Mouse (Mus musculus): ENCODE data around the gene Ppp6r1. TPM values are rescaled to one million over a fixed set of nuclear protein-coding genes. Genes with fewer than 3 reads are reported as not detected.
"Not testable (repeated sequence)": the region's sequence is repeated elsewhere in the genome, so short reads cannot be mapped to it uniquely, and the experiment has no call there.

Gene Ppp6r1
- total RNA-seq, 2 experiments from 2014 or later = 74.9 to 76.3 TPM

GRCm38 (mm10) chr7:4629586-4629985 is 29.2 kb downstream of the Ppp6r1 start:
- intact Hi-C loops (cut with DNase I) = loop anchor here (5.0 kb wide), 2 partner anchors 72 to 163 kb away; partner anchors contain the start of gene Rpl28
- no peak for DNase-seq (ENCODE audit: low spot score)

GRCm38 (mm10) chr7:4625928-4626327 is 32.9 kb downstream of the Ppp6r1 start:
- DNase-seq (ENCODE audit: low spot score) = no peak
- intact Hi-C loops (cut with DNase I) = loop anchor here (5.0 kb wide), 2 partner anchors 69 to 166 kb away; partner anchors contain the start of gene Rpl28

GRCm38 (mm10) chr7:4624343-4624742 is 34.5 kb downstream of the Ppp6r1 start:
- DNase-seq (ENCODE audit: low spot score) = no peak

DNA sequence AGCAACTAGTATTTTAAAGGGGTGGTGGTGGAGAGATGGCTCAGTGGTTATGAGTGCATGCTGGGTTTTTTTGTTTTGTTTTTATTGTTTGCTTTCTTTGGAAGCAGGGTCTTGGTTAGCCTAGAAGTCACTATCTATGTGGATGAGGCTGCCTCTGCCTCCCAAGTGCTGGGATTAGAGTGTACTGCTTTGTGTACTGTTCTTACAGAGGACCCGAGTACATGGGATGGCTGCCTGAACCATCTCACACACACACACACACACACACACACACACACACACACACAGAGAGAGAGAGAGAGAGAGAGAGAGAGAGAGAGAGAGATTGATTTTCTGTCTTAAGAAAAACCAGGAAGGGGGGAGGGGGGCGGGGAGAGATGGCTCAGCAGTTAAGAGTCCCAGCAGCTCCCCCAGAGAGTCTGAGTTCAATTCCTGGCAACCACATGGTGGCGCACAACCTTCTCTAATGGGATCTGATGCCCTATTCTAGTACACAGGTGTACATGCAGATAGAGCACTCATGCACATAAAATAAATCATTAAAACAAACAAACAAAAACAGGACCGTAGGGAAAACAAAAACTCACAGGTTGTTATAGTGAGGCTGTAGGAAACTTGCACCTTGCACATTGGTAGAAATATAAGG is 35.2 kb downstream of the Ppp6r1 start:
- intact Hi-C loops (cut with DNase I) = loop anchor here (5.0 kb wide), 1 partner anchor 314 kb away; no protein-coding TSS in a partner anchor
- DNase-seq (ENCODE audit: low spot score) = no peak

More at GRCm38 (mm10) chr7:4624343-4624742, 34.5 kb downstream of the Ppp6r1 start:
- intact Hi-C loops (cut with DNase I) = loop anchor here (5.0 kb wide), 1 partner anchor 313 kb away; no protein-coding TSS in a partner anchor

GRCm38 (mm10) chr7:4619979-4620378 is 38.8 kb downstream of the Ppp6r1 start:
- intact Hi-C loops (cut with DNase I) = loop anchor here (5.0 kb wide), 1 partner anchor 317 kb away; no protein-coding TSS in a partner anchor
- no peak for DNase-seq (ENCODE audit: low spot score)

GRCm38 (mm10) chr7:4613740-4614403 is 44.9 kb downstream of the Ppp6r1 start:
- DNase-seq (ENCODE audit: low spot score) = no peak
- intact Hi-C loops (cut with DNase I) = no loop called here

DNA sequence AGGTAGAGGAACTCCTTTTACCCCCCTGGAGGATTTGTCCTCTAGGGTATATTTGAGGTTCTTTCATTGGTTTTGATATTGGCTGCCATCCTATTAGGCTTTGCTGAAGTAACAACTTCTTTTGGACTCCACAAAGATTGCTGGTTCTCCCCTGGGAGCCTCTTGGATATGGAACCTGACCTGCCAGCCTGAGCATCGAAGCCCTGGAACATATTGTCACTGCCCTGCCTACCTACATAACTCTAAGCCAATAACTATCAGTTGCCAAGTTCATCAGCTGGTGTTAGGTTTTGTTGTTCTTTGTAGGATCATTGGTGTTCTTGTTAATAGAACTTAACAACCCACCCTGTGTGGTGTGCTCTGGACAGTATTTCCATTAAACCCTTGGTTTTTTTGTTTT is 45.9 kb downstream of the Ppp6r1 start:
- intact Hi-C loops (cut with DNase I) = no loop called here
- no peak for DNase-seq (ENCODE audit: low spot score)

DNA sequence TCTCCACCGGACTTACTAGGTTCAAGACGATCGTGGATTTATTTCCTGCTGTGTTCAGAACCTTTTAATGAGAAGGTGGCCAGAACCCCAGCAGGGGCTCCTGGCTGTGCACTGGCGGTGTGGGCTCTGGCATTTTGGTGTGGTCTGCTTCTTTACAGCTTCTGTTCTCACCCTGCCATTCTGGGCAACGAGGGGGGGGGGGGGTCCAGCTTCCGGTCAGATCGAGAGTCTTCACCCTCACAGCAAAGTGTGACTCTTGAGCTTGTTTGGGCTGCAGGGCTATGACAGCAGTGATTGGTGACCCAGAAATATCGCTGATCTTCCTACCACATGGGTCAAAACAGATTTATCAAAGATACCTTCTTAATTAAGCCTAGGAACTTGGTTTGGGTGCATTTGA is 46.4 kb downstream of the Ppp6r1 start:
- intact Hi-C loops (cut with DNase I) = no loop called here
- DNase-seq (ENCODE audit: low spot score) = no peak

- intact Hi-C loops (cut with DNase I) = no loop called here
- DNase-seq (ENCODE audit: low spot score) = no peak
Observed at GRCm38 (mm10) chr7:4611921-4612341, 46.9 kb downstream of the Ppp6r1 start.

DNA sequence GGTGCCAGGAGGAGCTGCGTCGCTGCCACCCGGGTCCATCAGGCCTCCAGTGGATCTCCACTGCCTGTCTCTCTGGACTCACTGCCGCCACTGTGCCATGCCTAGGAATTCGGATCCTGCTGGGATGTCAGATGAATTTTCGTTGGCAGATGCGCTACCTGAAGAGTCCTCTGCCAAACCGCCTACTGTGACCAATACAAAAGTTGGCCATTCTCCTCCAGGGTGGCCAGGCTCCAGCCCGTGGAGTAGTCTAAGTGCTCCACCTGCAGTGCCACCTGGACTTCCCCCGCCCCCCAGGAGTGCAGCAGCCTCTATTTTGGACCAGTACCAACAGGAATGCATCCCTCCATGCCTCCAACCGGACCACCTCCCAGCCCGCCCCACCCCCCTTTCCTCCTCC is 47.3 kb downstream of the Ppp6r1 start:
- DNase-seq (ENCODE audit: low spot score) = no peak
- intact Hi-C loops (cut with DNase I) = no loop called here

DNA sequence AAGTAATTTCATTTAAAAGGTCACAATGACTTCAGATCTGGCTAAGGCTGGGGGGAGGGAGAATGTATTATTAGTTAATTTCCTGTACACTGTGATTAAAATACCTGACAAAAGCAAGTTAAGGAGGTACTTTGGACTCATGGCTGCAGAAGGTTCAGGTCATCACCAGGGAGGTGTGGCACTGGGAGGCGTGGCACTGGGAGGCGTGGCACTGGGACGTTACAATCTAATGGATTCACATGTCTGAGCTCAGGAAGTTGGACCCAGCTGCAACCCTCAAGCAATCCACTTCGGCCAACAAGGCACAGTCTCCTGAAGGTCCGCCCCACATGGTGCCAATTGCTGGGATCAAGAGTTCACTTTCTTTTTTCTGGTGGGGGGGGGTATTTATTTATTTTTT is 50.8 kb downstream of the Ppp6r1 start:
- DNase-seq (ENCODE audit: low spot score) = no peak
- intact Hi-C loops (cut with DNase I) = no loop called here

DNA sequence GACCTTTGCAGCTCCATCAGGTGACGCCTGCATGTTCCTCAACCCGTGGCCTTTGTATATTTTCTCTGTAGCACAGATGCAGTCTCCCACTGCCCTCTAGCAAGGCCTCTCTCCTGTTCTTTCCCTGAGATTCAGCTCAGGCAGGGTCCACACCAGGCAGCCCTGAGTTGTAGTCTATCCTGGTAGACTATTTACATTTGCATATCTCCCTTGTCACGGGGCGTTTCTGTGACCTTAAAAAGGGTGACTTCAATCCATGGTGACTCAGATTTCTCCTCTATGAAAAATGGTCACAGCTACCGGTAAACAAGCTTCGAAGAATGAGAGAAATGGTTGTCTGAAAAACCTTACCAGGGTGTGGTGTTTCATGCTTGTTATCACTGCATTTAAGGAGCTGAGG is 54.9 kb downstream of the Ppp6r1 start, which contains the start of gene Ptprh:
TSS of gene Ptprh (minus strand) at position 169 of the 400 bp plus-strand sequence.
- no peak for DNase-seq (ENCODE audit: low spot score)
- intact Hi-C loops (cut with DNase I) = no loop called here

GRCm38 (mm10) chr7:4602969-4603368 is 55.9 kb downstream of the Ppp6r1 start:
- intact Hi-C loops (cut with DNase I) = no loop called here
- no peak for DNase-seq (ENCODE audit: low spot score)

GRCm38 (mm10) chr7:4597046-4597445 is 61.8 kb downstream of the Ppp6r1 start:
- intact Hi-C loops (cut with DNase I); DNase-seq (ENCODE audit: low spot score): not testable (repeated sequence)

Other genes starting within 250 kb of the Ppp6r1 start
- 10 to 100 TPM; 31.4 to 35.8 TPM for gene Rdh13, start 213.4 kb downstream of the Ppp6r1 start, total RNA-seq (2021)
- 1 to 10 TPM; 2.3 to 3.6 TPM for gene Eps8l1, start 198.3 kb downstream of the Ppp6r1 start, total RNA-seq (2021)
- 10 to 100 TPM; 54.7 to 61.2 TPM for gene Ppp1r12c, start 157.3 kb downstream of the Ppp6r1 start, total RNA-seq (2021)
- gene Tnnt1, start 142.6 kb downstream of the Ppp6r1 start, total RNA-seq (2021) = 10 to 100 TPM; 26.1 to 30.7 TPM
- over 10,000 TPM in 1 of 2 experiments, 1,000 to 10,000 TPM in 1; 9,719 to 10,316 TPM for gene Tnni3, start 134.8 kb downstream of the Ppp6r1 start, total RNA-seq (2021)
- gene Dnaaf3, start 126.6 kb downstream of the Ppp6r1 start, total RNA-seq (2021) = 1 to 10 TPM; 2.6 to 3.2 TPM
- 1 to 10 TPM in 1 of 2 experiments, under 1 TPM in 1; 0.94 to 1.1 TPM for gene Syt5, start 111.5 kb downstream of the Ppp6r1 start, total RNA-seq (2021)
- gene Ptprh, start 55.0 kb downstream of the Ppp6r1 start, total RNA-seq (2021) = not detected
- gene Tmem86b, start 27.6 kb downstream of the Ppp6r1 start, total RNA-seq (2021) = 1 to 10 TPM; 4.9 to 6.4 TPM
- gene Hspbp1, start 26.0 kb upstream of the Ppp6r1 start, total RNA-seq (2021) = 10 to 100 TPM; 32.1 to 33.3 TPM
- gene Brsk1, start 31.6 kb upstream of the Ppp6r1 start, total RNA-seq (2021) = 1 to 10 TPM; 1.1 to 1.3 TPM
- gene Tmem150b, start 66.2 kb upstream of the Ppp6r1 start, total RNA-seq (2021) = under 1 TPM; 0.22 to 0.23 TPM
- 10 to 100 TPM; 16.4 to 20.7 TPM for gene Kmt5c, start 81.1 kb upstream of the Ppp6r1 start, total RNA-seq (2021)
- 1 to 10 TPM; 1.5 to 1.7 TPM for gene Cox6b2, start 94.1 kb upstream of the Ppp6r1 start, total RNA-seq (2021)
- gene Fam71e2, start 112.3 kb upstream of the Ppp6r1 start, total RNA-seq (2021) = not detected
- gene Il11, start 123.8 kb upstream of the Ppp6r1 start, total RNA-seq (2021) = under 1 TPM in 1 of 2 experiments, not detected in 1; 0.26 TPM
- gene Tmem190, start 123.9 kb upstream of the Ppp6r1 start, total RNA-seq (2021) = not detected
- gene Tmem238, start 130.6 kb upstream of the Ppp6r1 start, total RNA-seq (2021) = 1 to 10 TPM; 3.5 to 4.3 TPM
- 100 to 1,000 TPM; 489 to 533 TPM for gene Rpl28, start 133.9 kb upstream of the Ppp6r1 start, total RNA-seq (2021)
- 10 to 100 TPM; 84.6 to 93.3 TPM for gene Ube2s, start 153.6 kb upstream of the Ppp6r1 start, total RNA-seq (2021)
- gene Shisa7, start 185.7 kb upstream of the Ppp6r1 start, total RNA-seq (2021) = under 1 TPM in 1 of 2 experiments, not detected in 1; 0.08 TPM
- gene Isoc2b, start 211.2 kb upstream of the Ppp6r1 start, total RNA-seq (2021) = 1 to 10 TPM; 3.5 to 5.3 TPM
- 10 to 100 TPM; 40.5 to 44.4 TPM for gene Isoc2a, start 218.1 kb upstream of the Ppp6r1 start, total RNA-seq (2021)
- not detected for gene Gm36210, start 247.5 kb upstream of the Ppp6r1 start, total RNA-seq (2021)